Mouse (Mus musculus) urinary bladder, adult 18-20 months (tissue): ENCODE measurements at regions not wholly inside any gene's neighbourhood (a gene's known extent, or its start where the extent isn't known, plus 50 kb on each side); places are given as distances from the start of the nearest gene placed in this dataset.

Source experiments
- DNase-seq, 2 experiments: peaks; one replicate each; pipeline ENCODE4 v3.0.0; 2022; ENCODE audit warnings: low spot score in 2 of 2, mixed read lengths in 2 of 2

GRCm38 (mm10) chr5:133310979-133311890 is 768.1 kb upstream of the Auts2 start:
- no peak for DNase-seq

- no peak for DNase-seq
These were observed 724.7 kb upstream of the Auts2 start for GRCm38 (mm10) chr5:133267887-133268286.

- DNase-seq, result no peak
These were observed 724.2 kb upstream of the Auts2 start for GRCm38 (mm10) chr5:133267356-133267755.

- DNase-seq, result no peak
These were observed 721.8 kb upstream of the Auts2 start for GRCm38 (mm10) chr5:133264976-133265375.

- DNase-seq, result no peak
These were observed 675.7 kb upstream of the Auts2 start for GRCm38 (mm10) chr5:133218801-133219200.

GRCm38 (mm10) chr5:133198546-133198945 is 655.4 kb upstream of the Auts2 start:
- no peak for DNase-seq

GRCm38 (mm10) chr5:133189798-133190571 is 646.8 kb upstream of the Auts2 start:
- DNase-seq, result no peak

GRCm38 (mm10) chr5:133175636-133176035 is 632.5 kb upstream of the Auts2 start:
- no peak for DNase-seq

GRCm38 (mm10) chr5:133173155-133173723 is 630.1 kb upstream of the Auts2 start:
- peak in 1 of 2 experiments; percentile 3 for DNase-seq

GRCm38 (mm10) chr5:133172686-133173085 is 629.5 kb upstream of the Auts2 start:
- no peak for DNase-seq

GRCm38 (mm10) chr5:133171266-133171665 is 628.1 kb upstream of the Auts2 start:
- DNase-seq, result no peak

GRCm38 (mm10) chr5:133167576-133167975 is 624.4 kb upstream of the Auts2 start:
- no peak for DNase-seq

GRCm38 (mm10) chr5:133167001-133167461 is 623.9 kb upstream of the Auts2 start:
- no peak for DNase-seq

GRCm38 (mm10) chr5:133156115-133156857 is 613.1 kb upstream of the Auts2 start:
- DNase-seq, result no peak

GRCm38 (mm10) chr5:133145996-133146395 is 602.9 kb upstream of the Auts2 start:
- no peak for DNase-seq

GRCm38 (mm10) chr5:133143679-133144078 is 600.5 kb upstream of the Auts2 start:
- no peak for DNase-seq

GRCm38 (mm10) chr5:133142401-133143115 is 599.4 kb upstream of the Auts2 start:
- no peak for DNase-seq

- no peak for DNase-seq
These were observed 587.9 kb upstream of the Auts2 start for GRCm38 (mm10) chr5:133131042-133131441.

GRCm38 (mm10) chr5:133130316-133130715 is 587.2 kb upstream of the Auts2 start:
- no peak for DNase-seq

- DNase-seq, result no peak
These were observed 581.1 kb upstream of the Auts2 start for GRCm38 (mm10) chr5:133124223-133124622.

GRCm38 (mm10) chr5:133113946-133114345 is 570.8 kb upstream of the Auts2 start:
- DNase-seq, result no peak
